Comparison of ENCODE assay signal across 8 mouse cellular contexts in the genomic region with DNA sequence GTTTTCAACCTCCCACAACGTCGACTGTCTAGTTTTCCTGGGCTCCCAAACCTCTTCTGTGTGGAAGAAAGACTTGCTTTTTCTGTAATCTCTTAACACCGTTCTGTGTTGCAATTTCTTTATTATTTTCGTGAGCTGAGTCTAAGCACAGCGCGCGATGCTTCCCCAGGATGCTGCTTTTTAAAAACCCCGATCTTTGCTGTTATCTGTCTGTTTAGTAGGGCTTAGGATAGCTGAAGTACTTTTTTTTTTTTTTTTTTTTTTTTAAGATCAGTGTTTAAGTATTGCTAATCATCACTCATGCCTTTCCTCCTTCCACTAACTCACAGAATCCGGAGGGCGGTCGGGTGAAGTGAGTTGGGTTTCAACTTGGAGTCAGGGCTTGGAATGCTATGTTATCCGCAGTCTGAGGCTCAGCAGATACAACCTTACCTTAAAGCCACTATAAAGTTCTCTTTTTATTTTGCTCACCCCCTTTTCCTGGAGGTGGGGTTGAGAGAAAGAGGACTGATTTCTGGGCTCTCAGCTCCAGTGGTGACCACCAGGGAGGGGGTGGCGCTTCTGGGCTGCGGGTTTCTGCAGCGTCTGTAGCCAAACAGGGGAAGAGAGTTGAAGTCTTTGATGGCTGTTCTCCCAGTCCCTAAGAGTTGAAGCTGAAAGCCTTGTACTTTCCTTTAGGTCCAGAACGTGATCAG. TPM values are rescaled to one million over a fixed set of nuclear protein-coding genes. Genes with fewer than 3 reads are reported as not detected.
DNase-seq lines count a peak whose midpoint lies in the region; ATAC-seq and TF ChIP-seq lines count a peak whose summit lies in the region.

No protein-coding gene starts in this region.

- H3K27me3 ChIP-seq in lung, embryonic 15.5 days = peaks cover 39% of the 10 kb centered on the region
- peaks cover 9% of the 10 kb centered on the region; the same call in 1 of the 2 replicates for H3K27me3 ChIP-seq in hindbrain, embryonic 14.5 days (ENCODE audit: control insufficient read depth, insufficient read depth, low read length)
- peaks cover 35% of the 10 kb centered on the region for H3K27me3 ChIP-seq in limb, embryonic 15.5 days

- H3K27ac ChIP-seq in lung, embryonic 15.5 days = no peak overlapping the region
- H3K27ac ChIP-seq in hindbrain, embryonic 14.5 days = peak overlapping the region; percentile 76
- no peak overlapping the region for H3K27ac ChIP-seq in limb, embryonic 15.5 days

- no peak for TF ChIP-seq POLR2A in lung, adult 2 months (IDR thresholded peaks at IDR 0.05; ENCODE audit: borderline replicate concordance, extremely low read depth, low read depth, low read length)

- H3K36me3 ChIP-seq in lung, embryonic 15.5 days = no peaks in the 10 kb centered on the region
- H3K36me3 ChIP-seq in hindbrain, embryonic 14.5 days (replicated peaks; ENCODE audit: control insufficient read depth, insufficient read depth) = no peaks in the 10 kb centered on the region
- no peaks in the 10 kb centered on the region for H3K36me3 ChIP-seq in limb, embryonic 15.5 days

- peak overlapping the region; percentile 42 for H3K4me3 ChIP-seq in lung, embryonic 15.5 days
- H3K4me3 ChIP-seq in lung, adult 2 months (replicated peaks; ENCODE audit: extremely low read depth, low read depth, low read length) = no peak overlapping the region
- H3K4me3 ChIP-seq in hindbrain, embryonic 14.5 days (replicated peaks; ENCODE audit: low read length) = peak overlapping the region; percentile 35
- H3K4me3 ChIP-seq in limb, embryonic 15.5 days = peak overlapping the region; percentile 39

- under 1% methylated on average over 16 of the region's 16 CpGs for WGBS in lung, embryonic 15.5 days
- 2% methylated on average over 16 of the region's 16 CpGs for WGBS in lung, adult 2 months
- WGBS in hindbrain, embryonic 14.5 days = under 1% methylated on average over 16 of the region's 16 CpGs
- WGBS in limb, embryonic 15.5 days = under 1% methylated on average over 16 of the region's 16 CpGs

- no peak for DNase-seq in lung, adult 2 months
- DNase-seq in embryo, embryonic 10.5 days (ENCODE audit: low spot score) = peak; percentile 61
- DNase-seq in hindbrain, embryonic 14.5 days (ENCODE audit: low spot score) = peak; percentile 48
- peak; percentile 40 for DNase-seq in right cerebral cortex, adult 18-20 months
- no peak for DNase-seq in ovary, postnatal 10 days (ENCODE audit: low spot score)
- DNase-seq in gastrocnemius, postnatal 36 days = no peak

- H3K4me2 ChIP-seq in lung, embryonic 15.5 days = peak overlapping the region; percentile 88
- peak overlapping the region; percentile 77 for H3K4me2 ChIP-seq in hindbrain, embryonic 14.5 days (replicated peaks)
- H3K4me2 ChIP-seq in limb, embryonic 15.5 days = peak overlapping the region; percentile 77

- no peak for ATAC-seq in lung, embryonic 15.5 days (ENCODE audit: borderline replicate concordance, extremely low read depth, low FRiP score, low TSS enrichment)
- ATAC-seq in hindbrain, embryonic 14.5 days (ENCODE audit: low FRiP score) = peak; percentile 35
- no peak for ATAC-seq in limb, embryonic 15.5 days (ENCODE audit: insufficient number of reproducible peaks, low FRiP score, low TSS enrichment, low read depth)

- intact Hi-C loops in gastrocnemius, postnatal 36 days (cut with DNase I) = no loop called here

- H3K9ac ChIP-seq in lung, embryonic 15.5 days = no peak overlapping the region
- H3K9ac ChIP-seq in hindbrain, embryonic 14.5 days = peak overlapping the region; percentile 72
- no peak overlapping the region for H3K9ac ChIP-seq in limb, embryonic 15.5 days

- peaks cover 8% of the 10 kb centered on the region; the same call in 1 of the 2 replicates for H3K4me1 ChIP-seq in lung, embryonic 15.5 days
- no peaks in the 10 kb centered on the region for H3K4me1 ChIP-seq in lung, adult 2 months (ENCODE audit: control insufficient read depth, insufficient read depth, low read length)
- no peaks in the 10 kb centered on the region; the same call in 1 of the 2 replicates for H3K4me1 ChIP-seq in hindbrain, embryonic 14.5 days (replicated peaks; ENCODE audit: control insufficient read depth, insufficient read depth, low read length)
- peaks cover 13% of the 10 kb centered on the region; the same call in 1 of the 2 replicates for H3K4me1 ChIP-seq in limb, embryonic 15.5 days

- H3K9me3 ChIP-seq in lung, embryonic 15.5 days = no peaks in the 10 kb centered on the region
- H3K9me3 ChIP-seq in hindbrain, embryonic 14.5 days (ENCODE audit: control insufficient read depth, low read length) = no peaks in the 10 kb centered on the region
- no peaks in the 10 kb centered on the region for H3K9me3 ChIP-seq in limb, embryonic 15.5 days

- TF ChIP-seq CTCF in lung, adult 2 months (IDR thresholded peaks at IDR 0.05; ENCODE audit: insufficient read depth, low read length) = no peak

RNA-seq across cellular contexts. Expression of gene Brinp3, which starts 3.7 kb away (rescaled TPM):
- polyA plus RNA-seq in lung, embryonic 15.5 days (2015; fragmentation: Nextera tagmentation; extraction: Ambion mirVana) = 0.06 and 0.11 TPM in 2 replicates
- polyA plus RNA-seq in lung, adult 2 months (2012; rRNA removed) = not detected in 2 replicates
- 33.8 and 38.9 TPM in 2 replicates for polyA plus RNA-seq in hindbrain, embryonic 14.5 days (2014; fragmentation: Nextera tagmentation; extraction: Ambion mirVana)
- 1.9 TPM in 2 replicates for polyA plus RNA-seq in limb, embryonic 15.5 days (2015; fragmentation: Nextera tagmentation; extraction: Ambion mirVana)
- not detected for total RNA-seq in gastrocnemius, postnatal 36 days (2021)

Comparison
In these comparisons a context has a peak if more than half of its experiments do, and no peak if none do; other contexts are left out.
1. DNase-seq: peak in embryo, embryonic 10.5 days (single experiment), hindbrain, embryonic 14.5 days (single experiment) and right cerebral cortex, adult 18-20 months (single experiment); none in lung, adult 2 months (single experiment), ovary, postnatal 10 days (single experiment) and gastrocnemius, postnatal 36 days (0 of 2).
2. RNA of gene Brinp3, which starts 3.7 kb away (polyA plus RNA-seq): 33.8 to 38.9 TPM in hindbrain, embryonic 14.5 days; 1.9 TPM in limb, embryonic 15.5 days, 0.06 to 0.11 TPM in lung, embryonic 15.5 days and not detected in lung, adult 2 months; every median in the first group is over 10 times any median in the second.
3. Peak in every context shown above with its lines, with median percentiles within 50 percentile points of each other: H3K4me2 ChIP-seq.